Mouse (Mus musculus) frontal cortex, postnatal 10 days (tissue): ENCODE measurements around the gene Chrna5.

Source experiments
- DNase-seq, 2 experiments: peaks; one replicate each; pipeline ENCODE4 v3.0.0; 2022; ENCODE audit warnings: low spot score in 2 of 2, mixed read lengths in 1 of 2

Gene Chrna5

GRCm38 (mm10) chr9:55023326-55023725 is 42.6 kb downstream of the Chrna5 start:
- DNase-seq: no peak

- peak; percentile 46 to 64 for DNase-seq
These were observed 43.4 kb downstream of the Chrna5 start for GRCm38 (mm10) chr9:55023902-55024583.

- DNase-seq: no peak
These were observed 45.0 kb downstream of the Chrna5 start for GRCm38 (mm10) chr9:55025534-55026274.

GRCm38 (mm10) chr9:55026275-55026663 is 45.6 kb downstream of the Chrna5 start, which contains the start of gene Chrna3:
Chrna3 (minus strand) TSS chr9:55026562.
- DNase-seq: no peak

GRCm38 (mm10) chr9:55031435-55032167 is 50.9 kb downstream of the Chrna5 start:
- no peak for DNase-seq

GRCm38 (mm10) chr9:55038948-55039347 is 58.3 kb downstream of the Chrna5 start:
- no peak for DNase-seq

- DNase-seq: no peak
These were observed 59.3 kb downstream of the Chrna5 start for GRCm38 (mm10) chr9:55039983-55040382.

- DNase-seq: no peak
These were observed 60.7 kb downstream of the Chrna5 start for GRCm38 (mm10) chr9:55041389-55041788.

- no peak for DNase-seq
These were observed 63.0 kb downstream of the Chrna5 start for GRCm38 (mm10) chr9:55043688-55044087.

GRCm38 (mm10) chr9:55045001-55045400 is 64.3 kb downstream of the Chrna5 start:
- no peak for DNase-seq

- no peak for DNase-seq
These were observed 66.1 kb downstream of the Chrna5 start for GRCm38 (mm10) chr9:55046764-55047163.

GRCm38 (mm10) chr9:55048211-55048880 is 67.7 kb downstream of the Chrna5 start, which contains the start of gene Chrnb4:
Chrnb4 (minus strand) TSS chr9:55048779.
- no peak for DNase-seq

GRCm38 (mm10) chr9:55055386-55055930 is 74.8 kb downstream of the Chrna5 start:
- no peak for DNase-seq
